Mouse (Mus musculus) megakaryocyte, adult 5-6 weeks (primary cell): Measurements from ENCODE around the gene Rpl39. TPM values are rescaled to one million over a fixed set of nuclear protein-coding genes. Genes with fewer than 3 reads are reported as not detected.
"Not testable (repeated sequence)": the region's sequence is repeated elsewhere in the genome, so short reads cannot be mapped to it uniquely, and the experiment has no call there.

ENCODE experiments used
- ATAC-seq: 2 replicates; pipeline ENCODE4 v1.8.0; 2016; ENCODE audit warnings: mild to moderate bottlenecking, inconsistent platforms; ENCODE audit not compliant: poor library complexity, severe bottlenecking
- total RNA-seq, 2 experiments: library from RNA; stranded (forward) in 1 of 2; stranded (reverse) in 1 of 2; fragments of 153-499, 151-499 nt in 1 of 2; fragments of 221-1000, 200-1000 nt in 1 of 2; gene quantifications; 2 replicates each; pipeline versions ENCODE4 v1.2.3 to v1.2.4; 2015 to 2017

The Rpl39 gene
- 1,116 and 1,186 TPM in 2 replicates for total RNA-seq (2015)
- 3,519 and 4,154 TPM in 2 replicates for total RNA-seq (2017)

- peak; percentile 96 for ATAC-seq
These were observed at the start of gene Rpl39 for GRCm38 (mm10) chrX:37084927-37085660. Gene Rpl39, minus strand, starts transcription at chrX:37085402.

- ATAC-seq, result peak; percentile 99
These were observed 41.6 kb upstream of the Rpl39 start, which contains the start of gene Nkap for GRCm38 (mm10) chrX:37126671-37127358. Gene Nkap, plus strand, starts transcription at chrX:37126795.

GRCm38 (mm10) chrX:37125511-37125910 is 40.3 kb upstream of the Rpl39 start:
- no peak for ATAC-seq

- no peak for ATAC-seq
These were observed 35.0 kb upstream of the Rpl39 start for GRCm38 (mm10) chrX:37120212-37120611.

- ATAC-seq, result no peak
These were observed 34.4 kb upstream of the Rpl39 start for GRCm38 (mm10) chrX:37119585-37119984.

GRCm38 (mm10) chrX:37117085-37117484 is 31.9 kb upstream of the Rpl39 start:
- ATAC-seq, result no peak

- ATAC-seq, result no peak
These were observed 25.6 kb upstream of the Rpl39 start for GRCm38 (mm10) chrX:37110881-37111193.

GRCm38 (mm10) chrX:37110193-37110880 is 25.1 kb upstream of the Rpl39 start, which contains the start of gene Upf3b:
Gene Upf3b, minus strand, starts transcription at chrX:37110322.
- peak; percentile 98 for ATAC-seq

GRCm38 (mm10) chrX:37109526-37110192 is 24.5 kb upstream of the Rpl39 start:
- ATAC-seq, result peak; percentile 64

- no peak for ATAC-seq
These were observed 18.6 kb upstream of the Rpl39 start for GRCm38 (mm10) chrX:37103826-37104225.

GRCm38 (mm10) chrX:37098681-37099080 is 13.5 kb upstream of the Rpl39 start:
- no peak for ATAC-seq

- ATAC-seq, result no peak
These were observed 10.0 kb upstream of the Rpl39 start for GRCm38 (mm10) chrX:37095106-37095768.

GRCm38 (mm10) chrX:37091457-37091856 is 6.3 kb upstream of the Rpl39 start:
- no peak for ATAC-seq

- ATAC-seq, result no peak
These were observed 3.6 kb upstream of the Rpl39 start for GRCm38 (mm10) chrX:37088778-37089177.

GRCm38 (mm10) chrX:37085665-37086064 is 463 bp upstream of the Rpl39 start:
- ATAC-seq, result peak; percentile 22; the same call in 1 of the 2 replicates

GRCm38 (mm10) chrX:37084318-37084926 is 780 bp downstream of the Rpl39 start:
- ATAC-seq, result 0 out of 2 replicates have a peak, but pooled peaks have one; percentile 7

- ATAC-seq, result no peak
These were observed 4.0 kb downstream of the Rpl39 start for GRCm38 (mm10) chrX:37081194-37081593.

- ATAC-seq, result not testable (repeated sequence)
These were observed 4.9 kb downstream of the Rpl39 start for GRCm38 (mm10) chrX:37080345-37080744.

GRCm38 (mm10) chrX:37076651-37077050 is 8.6 kb downstream of the Rpl39 start:
- no peak for ATAC-seq
